Mouse (Mus musculus) intestine, embryonic 16.5 days (tissue): ENCODE measurements around the gene Ctr9. TPM values are rescaled to one million over a fixed set of nuclear protein-coding genes. Genes with fewer than 3 reads are reported as not detected.

Experiments used
- ATAC-seq: fragments of 200-750 bp; cut with Nextera tagmentation; 2 replicates; pipeline ENCODE4 v1.8.0; 2017; ENCODE audit warnings: moderate TSS enrichment, moderate library complexity
- H3K27ac ChIP-seq: fragments of 300-500 bp; sonication (generic); 2 replicates; pipeline ENCODE4 v1.5.1; 2014; ENCODE audit warnings: mild to moderate bottlenecking, low read length
- H3K27me3 ChIP-seq: fragments of 300-500 bp; sonication (generic); replicated peaks from 2 replicates; pipeline ENCODE4 v1.6.1; 2014; ENCODE audit warnings: low read length, control low read depth, mixed read lengths; ENCODE audit not compliant: control insufficient read depth, insufficient read depth
- H3K36me3 ChIP-seq: fragments of 300-500 bp; sonication (generic); 2 replicates; pipeline ENCODE4 v1.6.1; 2014; ENCODE audit warnings: low read length, control low read depth; ENCODE audit not compliant: control insufficient read depth, insufficient read depth
- H3K4me1 ChIP-seq: fragments of 300-500 bp; sonication (generic); 2 replicates; pipeline ENCODE4 v1.6.1; 2014; ENCODE audit warnings: low read length, control low read depth, mixed read lengths; ENCODE audit not compliant: control insufficient read depth, insufficient read depth
- H3K4me2 ChIP-seq: fragments of 300-500 bp; sonication (generic); 2 replicates; pipeline ENCODE4 v1.6.1; 2014; ENCODE audit warnings: low read depth, low read length, control low read depth
- H3K4me3 ChIP-seq: fragments of 300-500 bp; sonication (generic); 2 replicates; pipeline ENCODE4 v1.5.1; 2014; ENCODE audit warnings: mild to moderate bottlenecking, low read length
- H3K9ac ChIP-seq: fragments of 300-500 bp; sonication (generic); 2 replicates; pipeline ENCODE4 v1.6.1; 2014; ENCODE audit warnings: low read depth, low read length
- H3K9me3 ChIP-seq: fragments of 300-500 bp; sonication (generic); 2 replicates; pipeline ENCODE4 v1.6.1; 2016; ENCODE audit warnings: low read length, control low read depth; ENCODE audit not compliant: control insufficient read depth
- WGBS: fragments of 180-500 bp; shearing (Covaris S2); extraction: QIAGEN DNeasy Blood & Tissue Kit; methylation state at CpG from one replicate; pipeline ENCODE4 v1.1.7; 2014; 5-methylcytosine and 5-hydroxymethylcytosine counted together
- polyA plus RNA-seq: library from polyadenylated mRNA; unstranded; fragments of >200 nt; fragmentation: Nextera tagmentation; extraction: Ambion mirVana; gene quantifications from 2 replicates; pipeline ENCODE4 v1.2.1, GENCODE M21; 2015

Ctr9 gene
- polyA plus RNA-seq, 1 experiment from 2014 or later, result 48.7 TPM

GRCm38 (mm10) chr7:111062971-111063370, 34.2 kb downstream of the Ctr9 start:
- ATAC-seq, result no peak
- H3K27me3 ChIP-seq, result no peaks in the 10 kb centered on the region
- 90% methylated on average over 1 of the region's 1 CpGs for WGBS
- peaks cover 5% of the 10 kb centered on the region for H3K9me3 ChIP-seq
- peaks cover 5% of the 10 kb centered on the region for H3K36me3 ChIP-seq
- no peaks in the 10 kb centered on the region for H3K4me1 ChIP-seq
- no peak overlapping the region for H3K4me3 ChIP-seq
- H3K4me2 ChIP-seq, result no peak overlapping the region
- no peak overlapping the region for H3K9ac ChIP-seq
- no peak overlapping the region for H3K27ac ChIP-seq

GRCm38 (mm10) chr7:111068181-111068580, 39.4 kb downstream of the Ctr9 start:
- peaks cover 20% of the 10 kb centered on the region for H3K36me3 ChIP-seq
- WGBS, result 98% methylated on average over 3 of the region's 3 CpGs
- no peak overlapping the region for H3K27ac ChIP-seq
- no peak overlapping the region for H3K4me2 ChIP-seq
- peaks cover 10% of the 10 kb centered on the region for H3K9me3 ChIP-seq
- no peaks in the 10 kb centered on the region for H3K27me3 ChIP-seq
- no peak for ATAC-seq
- H3K4me1 ChIP-seq, result no peaks in the 10 kb centered on the region
- H3K9ac ChIP-seq, result no peak overlapping the region
- no peak overlapping the region for H3K4me3 ChIP-seq

- Histone ChIP-seq H3K36me3 (peaks cover 25% of the 10 kb centered on the region), H3K27ac (no peak overlapping the region), H3K9me3 (peaks cover 10% of the 10 kb centered on the region), H3K4me2 (no peak overlapping the region), H3K27me3 (no peaks in the 10 kb centered on the region), H3K4me1 (no peaks in the 10 kb centered on the region), H3K4me3 (no peak overlapping the region), H3K9ac (no peak overlapping the region)
- peak; percentile 48 for ATAC-seq
- WGBS, result 90% methylated on average over 7 of the region's 7 CpGs
These were observed 40.9 kb downstream of the Ctr9 start for GRCm38 (mm10) chr7:111069439-111070166.

GRCm38 (mm10) chr7:111070167-111070496, 41.4 kb downstream of the Ctr9 start:
- no peak overlapping the region for H3K9ac ChIP-seq
- no peak overlapping the region for H3K27ac ChIP-seq
- H3K4me2 ChIP-seq, result no peak overlapping the region
- 98% methylated on average over 2 of the region's 2 CpGs for WGBS
- H3K27me3 ChIP-seq, result no peaks in the 10 kb centered on the region
- peaks cover 30% of the 10 kb centered on the region for H3K36me3 ChIP-seq
- peaks cover 10% of the 10 kb centered on the region for H3K9me3 ChIP-seq
- no peaks in the 10 kb centered on the region for H3K4me1 ChIP-seq
- ATAC-seq, result peak; percentile 26; the same call in 1 of the 2 replicates
- no peak overlapping the region for H3K4me3 ChIP-seq

- ATAC-seq, result no peak
- 87% methylated on average over 4 of the region's 4 CpGs for WGBS
- no peak overlapping the region for H3K27ac ChIP-seq
These were observed 43.7 kb downstream of the Ctr9 start for GRCm38 (mm10) chr7:111072410-111072809.

GRCm38 (mm10) chr7:111075288-111075687, 46.5 kb downstream of the Ctr9 start:
- H3K4me2 ChIP-seq, result no peak overlapping the region
- H3K27ac ChIP-seq, result no peak overlapping the region
- 92% methylated on average over 4 of the region's 4 CpGs for WGBS
- peaks cover 40% of the 10 kb centered on the region for H3K36me3 ChIP-seq
- H3K27me3 ChIP-seq, result no peaks in the 10 kb centered on the region
- H3K9me3 ChIP-seq, result no peaks in the 10 kb centered on the region
- H3K4me1 ChIP-seq, result peaks cover 7% of the 10 kb centered on the region
- H3K4me3 ChIP-seq, result no peak overlapping the region
- H3K9ac ChIP-seq, result no peak overlapping the region
- no peak for ATAC-seq

More at GRCm38 (mm10) chr7:111072410-111072809, 43.7 kb downstream of the Ctr9 start:
- Histone ChIP-seq H3K9ac (no peak overlapping the region), H3K36me3 (peaks cover 38% of the 10 kb centered on the region), H3K27me3 (no peaks in the 10 kb centered on the region), H3K4me3 (no peak overlapping the region), H3K4me1 (no peaks in the 10 kb centered on the region), H3K9me3 (peaks cover 10% of the 10 kb centered on the region), H3K4me2 (no peak overlapping the region)

GRCm38 (mm10) chr7:111078271-111078670, 49.5 kb downstream of the Ctr9 start:
- Histone ChIP-seq H3K27ac (no peak overlapping the region), H3K4me2 (no peak overlapping the region), H3K4me3 (no peak overlapping the region), H3K27me3 (no peaks in the 10 kb centered on the region), H3K36me3 (peaks cover 37% of the 10 kb centered on the region), H3K9ac (no peak overlapping the region), H3K9me3 (no peaks in the 10 kb centered on the region), H3K4me1 (peaks cover 16% of the 10 kb centered on the region)
- WGBS, result 93% methylated on average over 4 of the region's 4 CpGs
- ATAC-seq, result no peak

- WGBS, result 80% methylated on average over 8 of the region's 8 CpGs
- Histone ChIP-seq H3K27ac (no peak overlapping the region), H3K27me3 (no peaks in the 10 kb centered on the region), H3K9me3 (no peaks in the 10 kb centered on the region), H3K4me3 (no peak overlapping the region), H3K9ac (no peak overlapping the region), H3K4me1 (peaks cover 16% of the 10 kb centered on the region), H3K4me2 (0 out of 2 replicates have a peak overlapping the region, but pooled peaks have one; percentile 72), H3K36me3 (peaks cover 28% of the 10 kb centered on the region)
- ATAC-seq, result no peak
These were observed 51.3 kb downstream of the Ctr9 start for GRCm38 (mm10) chr7:111080026-111080425.

- H3K4me3 ChIP-seq, result peak overlapping the region; percentile 99
- H3K27me3 ChIP-seq, result no peaks in the 10 kb centered on the region
- peaks cover 24% of the 10 kb centered on the region for H3K36me3 ChIP-seq
- no peaks in the 10 kb centered on the region for H3K9me3 ChIP-seq
- H3K4me1 ChIP-seq, result peaks cover 16% of the 10 kb centered on the region
- WGBS, result 59% methylated on average over 3 of the region's 3 CpGs
- no peak for ATAC-seq
- H3K4me2 ChIP-seq, result peak overlapping the region; percentile 72
- no peak overlapping the region for H3K27ac ChIP-seq
- peak overlapping the region; percentile 100 for H3K9ac ChIP-seq
These were observed 52.1 kb downstream of the Ctr9 start for GRCm38 (mm10) chr7:111080876-111081275.
